Mouse (Mus musculus): ENCODE data around the gene Dthd1. TPM values are rescaled to one million over a fixed set of nuclear protein-coding genes. Genes with fewer than 3 reads are reported as not detected.
A peak's percentile ranks its signal among the peaks of the same experiment; 100 is the strongest.

Gene Dthd1
- polyA plus RNA-seq, 2 experiments from 2014 or later, result not detected

GRCm38 (mm10) chr5:62864348-62864747 lies 50.7 kb downstream of the Dthd1 start:
- ATAC-seq, result no peak

- peak; percentile 75 for ATAC-seq
These were observed 53.4 kb downstream of the Dthd1 start for GRCm38 (mm10) chr5:62867003-62867402.

GRCm38 (mm10) chr5:62879530-62879929 lies 65.9 kb downstream of the Dthd1 start:
- no peak for ATAC-seq

- peak; percentile 78 for ATAC-seq
These were observed 81.7 kb downstream of the Dthd1 start for GRCm38 (mm10) chr5:62895326-62895725.

GRCm38 (mm10) chr5:62906954-62907353 lies 93.3 kb downstream of the Dthd1 start:
- ATAC-seq, result no peak

GRCm38 (mm10) chr5:62909074-62909473 lies 95.5 kb downstream of the Dthd1 start:
- ATAC-seq, result peak; percentile 67

GRCm38 (mm10) chr5:62924616-62925015 lies 111.0 kb downstream of the Dthd1 start:
- ATAC-seq, result peak; percentile 61

Other genes starting within 250 kb of the Dthd1 start
- 10 to 100 TPM; 28.6 to 32.8 TPM for gene Arap2, start 47.7 kb upstream of the Dthd1 start, polyA plus RNA-seq (2017; shearing (Covaris generic))